Mouse (Mus musculus) hindbrain, postnatal 0 days (tissue): ENCODE measurements at regions not wholly inside any gene's neighbourhood (a gene's known extent, or its start where the extent isn't known, plus 50 kb on each side); places are given as distances from the start of the nearest gene placed in this dataset.

Experiments
- ATAC-seq: fragments of 200-750 bp; cut with Nextera tagmentation; 2 replicates; pipeline ENCODE4 v1.8.0; 2017; ENCODE audit warnings: mild to moderate bottlenecking, moderate TSS enrichment, moderate library complexity
- DNase-seq: peaks from one replicate; pipeline ENCODE4 v3.0.0-alpha.2; 2015; ENCODE audit warnings: low spot score
- H3K27ac ChIP-seq: fragments of 300-500 bp; sonication (generic); 2 replicates; pipeline ENCODE4 v1.5.1; 2014; ENCODE audit warnings: mild to moderate bottlenecking
- H3K27me3 ChIP-seq: fragments of 300-500 bp; sonication (generic); 2 replicates; pipeline ENCODE4 v1.6.1; 2014; ENCODE audit warnings: low read length, mixed read lengths; ENCODE audit not compliant: insufficient read depth
- H3K36me3 ChIP-seq: fragments of 300-500 bp; sonication (generic); 2 replicates; pipeline ENCODE4 v1.6.1; 2014; ENCODE audit warnings: low read length, mixed read lengths; ENCODE audit not compliant: insufficient read depth
- H3K4me1 ChIP-seq: fragments of 300-500 bp; sonication (generic); 2 replicates; pipeline ENCODE4 v1.6.1; 2014; ENCODE audit warnings: antibody characterized with exemption, low read length, mixed read lengths; ENCODE audit not compliant: insufficient read depth
- H3K4me2 ChIP-seq: fragments of 300-500 bp; sonication (generic); 2 replicates; pipeline ENCODE4 v1.6.1; 2014; ENCODE audit warnings: low read depth, mild to moderate bottlenecking, low read length, moderate library complexity, mixed read lengths
- H3K4me3 ChIP-seq: fragments of 300-500 bp; sonication (generic); 2 replicates; pipeline ENCODE4 v1.5.1; 2014; ENCODE audit warnings: low read length
- H3K9ac ChIP-seq: fragments of 300-500 bp; sonication (generic); replicated peaks from 2 replicates; pipeline ENCODE4 v1.6.1; 2014; ENCODE audit warnings: mild to moderate bottlenecking, low read length, moderate library complexity, mixed read lengths
- H3K9me3 ChIP-seq: fragments of 300-500 bp; sonication (generic); 2 replicates; pipeline ENCODE4 v1.6.1; 2016; ENCODE audit warnings: low read length, mixed read lengths
- CTCF ChIP-seq: IDR thresholded peaks from 2 replicates; pipeline ENCODE4 v1.5.1; 2016; ENCODE audit warnings: antibody characterized with exemption, control low read depth, low read depth
- WGBS: fragments of 180-500 bp; shearing (Covaris S2); extraction: QIAGEN DNeasy Blood & Tissue Kit; methylation state at CpG from one replicate; pipeline ENCODE4 v1.1.7; 2014; 5-methylcytosine and 5-hydroxymethylcytosine counted together

DNA sequence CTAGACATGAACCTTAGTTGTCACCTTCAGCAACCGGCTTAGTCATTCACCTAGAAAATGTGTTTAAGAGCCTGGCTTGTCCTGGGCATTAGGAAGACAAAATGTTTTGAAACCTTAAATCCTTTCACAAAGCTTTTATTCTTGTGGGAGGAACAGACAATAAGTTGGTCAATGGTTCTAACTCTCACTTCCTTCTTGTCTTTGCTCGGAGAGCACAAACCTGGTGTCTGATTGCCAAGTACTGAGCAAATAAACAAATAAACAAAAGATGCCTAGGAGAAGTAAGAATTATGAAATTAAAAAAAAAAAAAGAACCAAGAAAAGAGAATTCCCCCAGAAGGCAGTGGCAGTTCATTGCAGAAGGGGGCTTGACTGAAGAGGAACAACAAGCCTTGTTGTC is 160.7 kb downstream of the Lmo4 start:
- H3K27ac ChIP-seq: no peak overlapping the region
- no peak overlapping the region for H3K4me2 ChIP-seq
- H3K4me3 ChIP-seq: no peak overlapping the region
- no peaks in the 10 kb centered on the region for H3K36me3 ChIP-seq
- H3K4me1 ChIP-seq: no peaks in the 10 kb centered on the region
- H3K9ac ChIP-seq: no peak overlapping the region
- no peak for TF ChIP-seq CTCF
- WGBS: 82% methylated on average over 2 of the region's 2 CpGs
- H3K9me3 ChIP-seq: no peaks in the 10 kb centered on the region
- no peak for DNase-seq
- no peaks in the 10 kb centered on the region for H3K27me3 ChIP-seq
- ATAC-seq: no peak

DNA sequence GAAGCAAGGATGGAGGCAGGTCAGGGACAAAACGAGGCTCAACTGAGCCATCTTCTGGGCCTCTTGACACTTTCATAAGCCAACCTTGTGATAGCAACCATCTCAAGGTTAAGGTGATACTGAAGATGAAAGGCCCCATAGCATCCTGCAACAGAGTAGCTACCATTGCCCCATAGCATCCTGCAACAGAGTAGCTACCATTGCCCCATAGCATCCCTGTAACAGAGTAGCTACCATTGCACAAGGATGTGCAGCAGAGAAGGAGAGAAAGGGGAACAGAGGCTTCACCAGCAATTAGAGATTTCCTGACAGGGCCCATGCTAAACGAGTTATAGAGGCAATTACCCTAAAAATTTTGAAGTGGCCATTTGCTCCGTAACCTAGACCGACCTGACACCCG is 163.2 kb downstream of the Lmo4 start:
- Histone ChIP-seq H3K9me3 (no peaks in the 10 kb centered on the region), H3K36me3 (no peaks in the 10 kb centered on the region), H3K27ac (no peak overlapping the region), H3K4me2 (no peak overlapping the region), H3K27me3 (no peaks in the 10 kb centered on the region), H3K9ac (no peak overlapping the region), H3K4me3 (no peak overlapping the region), H3K4me1 (no peaks in the 10 kb centered on the region)
- 90% methylated on average over 5 of the region's 5 CpGs for WGBS
- ATAC-seq: no peak
- TF ChIP-seq CTCF: no peak
- no peak for DNase-seq

DNA sequence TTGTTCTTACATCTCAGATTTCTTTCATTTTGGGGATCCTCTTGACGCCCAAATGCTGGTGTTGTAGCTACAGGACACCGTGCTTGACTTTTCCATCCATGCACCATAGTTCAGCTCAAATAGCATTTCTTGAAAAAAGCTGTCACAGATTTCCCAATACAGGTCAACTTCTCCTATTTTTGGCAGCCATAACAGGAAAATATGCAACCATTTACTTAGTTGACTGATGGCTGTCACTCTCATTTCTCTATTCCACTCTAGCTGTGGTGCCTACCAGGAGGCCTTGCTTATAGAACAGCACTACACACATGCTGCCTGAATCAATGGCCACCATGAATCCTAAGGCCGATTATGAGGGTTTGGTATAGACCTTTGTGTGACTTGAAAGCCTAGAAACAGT is 165.5 kb downstream of the Lmo4 start:
- Histone ChIP-seq H3K4me2 (no peak overlapping the region), H3K9me3 (no peaks in the 10 kb centered on the region), H3K9ac (no peak overlapping the region), H3K4me3 (no peak overlapping the region), H3K4me1 (no peaks in the 10 kb centered on the region), H3K36me3 (no peaks in the 10 kb centered on the region), H3K27ac (no peak overlapping the region), H3K27me3 (no peaks in the 10 kb centered on the region)
- no peak for TF ChIP-seq CTCF
- ATAC-seq (no peak), DNase-seq (no peak)
- 87% methylated on average over 3 of the region's 3 CpGs for WGBS

DNA sequence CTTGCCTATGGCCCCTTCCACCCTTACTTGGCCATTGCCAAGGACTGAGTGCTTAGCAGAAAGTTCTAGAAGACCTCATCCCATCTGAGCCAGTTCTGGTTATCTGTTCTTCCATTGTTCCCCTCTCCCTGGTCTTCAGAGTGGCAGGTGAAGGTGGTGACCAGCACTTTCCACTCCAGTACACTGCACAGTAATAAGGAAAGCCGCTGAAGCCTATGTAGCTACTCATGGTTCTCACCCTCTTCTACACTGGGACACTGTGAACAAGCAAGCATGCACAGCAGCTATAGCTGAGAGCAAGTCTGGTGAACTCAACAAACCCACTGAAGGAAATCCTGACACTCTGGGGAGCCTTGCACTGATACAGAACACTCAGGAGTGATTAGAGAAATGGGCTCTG is 175.4 kb downstream of the Lmo4 start:
- WGBS: 96% methylated on average over 1 of the region's 1 CpGs
- no peak for TF ChIP-seq CTCF
- no peaks in the 10 kb centered on the region for H3K27me3 ChIP-seq
- no peak overlapping the region for H3K4me3 ChIP-seq
- ATAC-seq (no peak), DNase-seq (no peak)
- H3K4me1 ChIP-seq: no peaks in the 10 kb centered on the region
- H3K4me2 ChIP-seq: no peak overlapping the region
- H3K36me3 ChIP-seq: no peaks in the 10 kb centered on the region
- no peak overlapping the region for H3K27ac ChIP-seq
- H3K9me3 ChIP-seq: no peaks in the 10 kb centered on the region
- H3K9ac ChIP-seq: no peak overlapping the region

DNA sequence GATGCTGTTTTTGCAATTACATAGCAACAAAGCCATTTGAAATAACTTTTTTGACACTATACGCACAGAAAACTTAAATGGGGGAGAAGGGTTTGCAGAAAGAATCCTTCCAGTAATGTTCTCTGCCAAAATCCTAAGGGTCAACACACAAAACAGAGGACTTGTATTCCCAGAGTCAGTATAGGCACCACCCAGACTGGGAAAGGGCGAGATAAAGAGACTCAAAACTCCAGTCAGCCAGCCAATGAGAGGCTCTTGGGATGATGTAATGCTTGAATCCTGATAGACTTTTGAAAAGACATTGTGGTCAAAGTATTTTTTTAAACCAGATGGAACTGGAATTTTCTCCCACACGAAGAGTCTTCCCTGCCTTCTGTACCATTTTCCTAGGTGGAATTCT is 175.9 kb downstream of the Lmo4 start:
- TF ChIP-seq CTCF: no peak
- no peaks in the 10 kb centered on the region for H3K27me3 ChIP-seq
- no peak overlapping the region for H3K9ac ChIP-seq
- ATAC-seq (no peak), DNase-seq (no peak)
- no peak overlapping the region for H3K4me3 ChIP-seq
- no peaks in the 10 kb centered on the region for H3K9me3 ChIP-seq
- 92% methylated on average over 3 of the region's 3 CpGs for WGBS
- H3K27ac ChIP-seq: no peak overlapping the region
- no peaks in the 10 kb centered on the region for H3K36me3 ChIP-seq
- no peaks in the 10 kb centered on the region for H3K4me1 ChIP-seq
- H3K4me2 ChIP-seq: no peak overlapping the region

DNA sequence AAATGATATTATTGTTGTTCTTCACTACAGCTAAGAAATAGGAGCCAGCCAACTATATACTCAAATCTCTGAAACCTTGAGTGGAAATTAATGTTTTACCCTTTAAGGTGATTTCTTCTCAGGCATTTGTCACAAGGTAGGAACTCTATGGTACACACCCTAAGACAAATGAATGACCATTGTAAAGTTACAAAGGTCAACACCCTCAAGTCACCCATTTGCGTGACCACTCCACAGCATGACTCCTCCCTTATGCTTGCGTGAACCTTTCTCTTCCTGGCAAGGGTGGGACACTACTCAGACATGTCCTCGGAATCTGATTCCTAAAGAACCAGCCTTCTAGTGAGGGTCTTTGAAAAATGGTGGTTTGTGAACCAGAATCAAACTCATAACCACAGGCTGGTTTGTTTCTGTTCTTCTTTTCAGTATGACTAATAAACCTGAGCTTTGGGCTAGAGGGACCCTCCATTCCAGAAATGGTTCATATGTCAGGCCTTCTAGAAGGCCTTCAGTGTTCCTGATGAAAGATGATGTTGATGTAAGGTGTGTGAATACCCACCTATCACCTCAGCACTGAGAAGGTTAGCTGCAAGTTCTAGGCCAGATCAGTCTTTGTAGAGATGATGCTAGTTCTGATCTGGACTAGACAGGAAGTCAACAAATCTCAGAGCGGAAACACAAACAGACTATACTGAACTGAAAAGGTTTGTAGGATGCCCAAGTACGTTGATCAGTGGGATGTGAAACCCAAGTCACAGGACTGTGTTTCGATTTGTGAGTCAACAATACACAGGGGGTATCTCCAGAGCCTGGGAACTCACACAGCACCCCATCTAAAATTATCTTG is 177.7 kb downstream of the Lmo4 start:
- Histone ChIP-seq H3K9ac (no peak overlapping the region), H3K4me2 (no peak overlapping the region)
- no peak for TF ChIP-seq CTCF

DNA sequence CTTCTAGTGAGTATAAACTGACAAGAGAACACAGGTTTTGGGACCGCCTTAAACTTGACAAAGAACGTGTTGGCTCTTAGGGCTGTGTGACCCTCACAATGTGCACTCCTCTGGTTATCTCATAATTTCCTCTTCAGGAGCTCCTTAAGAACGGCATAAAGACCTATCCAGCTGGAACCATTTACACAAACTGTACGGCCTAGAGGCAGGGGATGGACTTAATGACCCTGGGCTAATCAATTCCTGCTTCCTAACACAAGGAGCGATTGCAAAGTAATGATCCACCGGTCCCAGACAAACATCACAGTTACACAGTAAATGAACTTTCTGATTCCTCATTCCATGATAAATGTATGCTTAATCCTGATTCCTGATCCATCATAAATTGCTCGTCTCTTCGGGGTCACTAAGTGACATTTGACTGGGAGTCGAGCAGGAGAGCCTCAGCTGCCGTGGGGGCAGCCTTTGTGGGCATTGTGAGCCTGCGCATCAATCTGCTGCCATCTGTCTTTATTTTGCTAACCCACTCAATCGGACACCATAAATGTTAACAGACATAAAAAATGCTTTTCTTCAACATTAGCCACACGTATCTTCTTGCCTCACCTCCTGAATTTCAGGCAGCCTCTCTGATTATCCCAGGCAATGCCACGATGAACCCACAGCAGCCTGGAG is 179.4 kb downstream of the Lmo4 start:
- Histone ChIP-seq H3K27ac (no peak overlapping the region), H3K36me3 (no peaks in the 10 kb centered on the region), H3K4me2 (no peak overlapping the region), H3K4me3 (no peak overlapping the region), H3K9ac (no peak overlapping the region), H3K4me1 (no peaks in the 10 kb centered on the region), H3K27me3 (no peaks in the 10 kb centered on the region), H3K9me3 (no peaks in the 10 kb centered on the region)
- no peak for TF ChIP-seq CTCF
- ATAC-seq (no peak), DNase-seq (no peak)
- 70% methylated on average over 14 of the region's 14 CpGs for WGBS

More for the DNA sequence above, 177.7 kb downstream of the Lmo4 start:
- no peak for ATAC-seq
- 90% methylated on average over 6 of the region's 6 CpGs for WGBS
- Histone ChIP-seq H3K4me1 (no peaks in the 10 kb centered on the region), H3K4me3 (no peak overlapping the region), H3K27ac (no peak overlapping the region), H3K27me3 (no peaks in the 10 kb centered on the region), H3K36me3 (no peaks in the 10 kb centered on the region), H3K9me3 (no peaks in the 10 kb centered on the region)
- DNase-seq: no peak
